Mouse (Mus musculus) heart, adult 9 months (tissue): ENCODE measurements at regions not wholly inside any gene's neighbourhood (a gene's known extent, or its start where the extent isn't known, plus 50 kb on each side); places are given as distances from the start of the nearest gene placed in this dataset.
"Not testable (repeated sequence)": the region's sequence is repeated elsewhere in the genome, so short reads cannot be mapped to it uniquely, and the experiment has no call there.

ENCODE experiments used
- DNase-seq, 2 experiments: peaks; one replicate each; pipeline ENCODE4 v3.0.0; 2022; ENCODE audit warnings: low spot score in 2 of 2

DNA sequence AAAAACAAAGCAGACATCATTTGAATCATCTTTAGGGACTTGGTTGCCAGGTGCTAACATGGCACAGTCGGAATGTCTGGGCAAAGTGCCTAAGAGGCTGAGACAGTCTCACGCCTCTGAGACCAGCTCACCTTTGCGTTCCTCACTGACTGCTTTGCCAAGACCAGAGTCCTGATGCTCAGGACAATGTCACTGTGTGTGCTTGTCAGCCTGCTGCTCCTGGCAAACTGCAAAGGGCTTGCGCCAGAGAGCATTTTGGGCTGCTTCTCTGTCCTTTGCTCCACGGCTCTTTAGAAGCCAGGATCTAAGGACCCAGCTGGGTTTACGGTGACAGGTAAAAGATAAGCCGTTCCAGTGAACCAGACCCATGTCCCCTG, 107.5 kb upstream of the Gcfc2 start:
- DNase-seq: no peak

DNA sequence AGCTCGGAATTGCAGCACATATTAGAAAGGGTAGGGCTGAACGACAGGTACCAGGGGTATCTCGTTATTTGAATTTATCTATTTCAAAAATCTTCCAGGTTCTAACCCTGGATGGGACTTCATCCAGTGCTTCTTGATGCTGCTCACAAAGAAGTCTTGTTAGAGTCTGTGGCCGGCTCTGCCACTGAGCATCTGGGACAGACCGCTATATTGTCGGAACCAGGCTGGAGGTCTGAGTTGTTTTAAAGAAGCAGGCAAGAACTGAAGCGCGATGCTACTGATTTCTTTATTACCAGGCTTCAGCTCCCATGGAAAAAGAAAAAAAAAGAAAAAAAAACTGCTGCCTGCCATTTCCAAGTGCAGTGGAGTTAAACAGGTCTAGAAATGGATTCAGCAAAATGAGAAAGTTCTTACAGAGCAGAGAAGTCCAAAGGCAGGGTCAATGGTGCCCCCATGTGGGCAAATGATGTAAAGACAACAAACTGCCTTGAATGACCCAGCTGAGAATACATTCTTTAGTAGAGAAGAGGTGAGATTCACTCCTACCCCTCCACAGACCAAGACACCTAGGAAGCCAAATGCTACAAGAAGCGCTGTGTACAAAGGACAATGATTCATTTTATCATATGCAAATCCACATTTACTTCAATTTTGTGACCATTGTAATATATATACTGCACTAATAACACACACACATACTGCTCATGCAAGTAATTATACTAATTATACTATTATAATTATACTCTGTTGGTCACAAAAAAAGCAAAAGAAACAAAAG, 106.2 kb upstream of the Gcfc2 start:
- DNase-seq: no peak

DNA sequence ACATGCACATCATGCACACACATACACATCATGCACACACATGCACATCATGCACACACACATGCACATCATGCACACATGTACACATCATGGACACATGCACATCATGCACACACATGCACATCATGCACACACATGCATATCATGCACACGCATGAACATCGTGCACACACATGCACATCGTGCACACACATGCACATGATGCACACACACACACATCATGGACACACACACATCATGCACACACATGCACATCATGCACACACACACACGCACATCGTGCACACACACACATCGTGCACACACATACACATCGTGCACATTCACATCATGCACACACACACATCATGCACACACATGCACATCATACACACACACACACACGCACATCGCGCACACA, 104.9 kb upstream of the Gcfc2 start:
- no peak for DNase-seq

DNA sequence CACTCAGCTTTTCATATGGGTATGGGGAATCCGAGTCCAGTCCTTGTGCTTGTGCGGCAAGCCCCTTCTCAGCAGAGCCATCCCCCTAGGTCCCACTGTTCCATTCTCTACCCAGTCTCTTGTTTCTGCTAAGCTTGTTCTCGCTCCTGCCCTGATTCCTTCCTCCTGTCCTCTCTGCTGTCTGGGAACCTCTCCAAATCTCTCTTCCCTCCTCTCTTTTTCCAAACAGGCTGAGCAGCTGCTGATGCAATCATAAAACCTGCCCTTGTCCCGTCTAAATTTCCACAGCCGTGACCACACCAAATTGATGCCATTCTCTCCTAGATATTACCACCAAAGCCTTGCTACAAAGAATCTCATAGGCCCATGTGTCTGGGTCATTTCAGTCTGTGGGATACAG, 103.4 kb upstream of the Gcfc2 start:
- no peak for DNase-seq

DNA sequence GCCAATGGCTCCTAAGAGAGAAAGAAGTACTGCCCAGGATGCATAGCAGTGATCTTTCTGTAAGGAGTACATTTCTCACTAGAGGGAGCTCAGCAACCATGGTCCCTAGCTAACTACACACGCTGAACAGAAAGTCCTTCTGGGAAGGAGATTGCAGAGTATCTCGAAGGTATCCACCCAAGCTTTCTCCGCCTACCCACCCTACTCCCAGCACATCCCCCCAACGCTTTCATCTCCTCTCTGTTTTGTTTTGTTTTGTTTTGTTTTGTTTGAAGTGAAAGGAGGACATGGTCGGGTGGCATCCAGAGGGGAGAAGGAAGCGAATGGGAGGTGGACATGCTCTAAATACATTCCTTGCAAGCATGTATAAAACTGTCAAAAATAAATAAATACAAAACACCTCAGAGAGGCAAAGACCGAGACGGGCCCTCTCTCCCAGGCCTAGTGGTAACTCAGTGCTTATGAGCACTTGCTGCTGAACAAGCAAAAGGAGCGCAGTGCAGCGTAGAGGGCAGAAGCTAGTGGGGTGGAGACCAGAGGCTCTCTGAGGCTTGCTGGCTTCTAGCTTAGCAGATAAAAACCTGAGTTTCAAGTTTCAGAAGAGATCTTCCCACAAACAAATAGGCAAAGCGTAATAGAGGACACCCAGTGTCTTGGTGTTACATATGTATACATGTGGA, 83.9 kb upstream of the Gcfc2 start:
- no peak for DNase-seq

DNA sequence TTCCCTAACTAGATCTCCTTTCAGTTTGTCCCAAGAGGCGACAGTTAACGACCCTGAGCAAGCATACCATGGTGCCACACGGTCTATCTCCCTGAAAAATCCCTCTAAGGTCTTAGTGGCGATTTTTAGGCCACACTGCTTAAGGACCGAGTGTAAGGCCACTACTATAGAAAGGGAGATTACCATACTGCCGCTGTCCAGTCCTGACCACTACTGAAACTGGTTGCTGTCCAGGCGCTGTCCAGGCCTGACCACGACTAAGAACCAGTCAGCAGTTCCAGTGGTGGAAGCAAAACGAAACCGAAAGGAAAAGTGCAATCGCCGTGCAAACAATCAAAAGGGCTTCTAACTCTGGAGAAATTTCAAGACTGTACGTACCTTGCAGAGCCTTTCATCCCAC, 55.3 kb upstream of the Gcfc2 start:
- DNase-seq: not testable (repeated sequence)
